Mouse (Mus musculus) lung, postnatal 4 days (tissue): ENCODE measurements at regions not wholly inside any gene's neighbourhood (a gene's known extent, or its start where the extent isn't known, plus 50 kb on each side); places are given as distances from the start of the nearest gene placed in this dataset.
"Not testable (repeated sequence)": the region's sequence is repeated elsewhere in the genome, so short reads cannot be mapped to it uniquely, and the experiment has no call there.

Experiments used
- DNase-seq, 2 experiments: peaks; one replicate each; pipeline ENCODE4 v3.0.0; 2021

- no peak for DNase-seq
These were observed 1878.9 kb upstream of the Flrt2 start for GRCm38 (mm10) chr12:93812963-93813733.

GRCm38 (mm10) chr12:93850944-93851520 lies 1841.0 kb upstream of the Flrt2 start:
- DNase-seq = no peak

GRCm38 (mm10) chr12:93851660-93852059 lies 1840.4 kb upstream of the Flrt2 start:
- no peak for DNase-seq

- DNase-seq = no peak
These were observed 1806.1 kb upstream of the Flrt2 start for GRCm38 (mm10) chr12:93885946-93886345.

- DNase-seq = no peak
These were observed 1801.9 kb upstream of the Flrt2 start for GRCm38 (mm10) chr12:93890109-93890508.

- not testable (repeated sequence) for DNase-seq
These were observed 1763.3 kb upstream of the Flrt2 start for GRCm38 (mm10) chr12:93928541-93929238.

GRCm38 (mm10) chr12:93929239-93929563 lies 1762.8 kb upstream of the Flrt2 start:
- not testable (repeated sequence) for DNase-seq

- not testable (repeated sequence) for DNase-seq
These were observed 1761.8 kb upstream of the Flrt2 start for GRCm38 (mm10) chr12:93930242-93930641.

- DNase-seq = no peak
These were observed 1731.2 kb upstream of the Flrt2 start for GRCm38 (mm10) chr12:93960869-93961268.

- no peak for DNase-seq
These were observed 1710.7 kb upstream of the Flrt2 start for GRCm38 (mm10) chr12:93981307-93981706.

GRCm38 (mm10) chr12:93991531-93991930 lies 1700.5 kb upstream of the Flrt2 start:
- DNase-seq = no peak

GRCm38 (mm10) chr12:93993875-93994274 lies 1698.2 kb upstream of the Flrt2 start:
- no peak for DNase-seq

- DNase-seq = no peak
These were observed 1676.1 kb upstream of the Flrt2 start for GRCm38 (mm10) chr12:94015946-94016345.

GRCm38 (mm10) chr12:94031364-94031763 lies 1660.7 kb upstream of the Flrt2 start:
- no peak for DNase-seq

- DNase-seq = no peak
These were observed 1644.1 kb upstream of the Flrt2 start for GRCm38 (mm10) chr12:94047972-94048371.

GRCm38 (mm10) chr12:94057767-94058166 lies 1634.3 kb upstream of the Flrt2 start:
- DNase-seq = no peak

GRCm38 (mm10) chr12:94059641-94060040 lies 1632.4 kb upstream of the Flrt2 start:
- DNase-seq = no peak

- no peak for DNase-seq
These were observed 1631.7 kb upstream of the Flrt2 start for GRCm38 (mm10) chr12:94060336-94060735.

- peak in 1 of 2 experiments; percentile 27 for DNase-seq
These were observed 1625.4 kb upstream of the Flrt2 start for GRCm38 (mm10) chr12:94066444-94067152.

GRCm38 (mm10) chr12:94070940-94071505 lies 1621.0 kb upstream of the Flrt2 start:
- DNase-seq = no peak

GRCm38 (mm10) chr12:94105582-94106162 lies 1586.4 kb upstream of the Flrt2 start:
- no peak for DNase-seq

- no peak for DNase-seq
These were observed 1541.9 kb upstream of the Flrt2 start for GRCm38 (mm10) chr12:94150143-94150542.
